Mouse (Mus musculus) lung, postnatal 0 days (tissue): ENCODE data around the gene Wdr25. TPM values are rescaled to one million over a fixed set of nuclear protein-coding genes. Genes with fewer than 3 reads are reported as not detected.
"Not testable (repeated sequence)": the region's sequence is repeated elsewhere in the genome, so short reads cannot be mapped to it uniquely, and the experiment has no call there.

ENCODE experiments used
- ATAC-seq: fragments of 200-750 bp; cut with Nextera tagmentation; 2 replicates; pipeline ENCODE4 v1.8.0; 2017; ENCODE audit warnings: moderate library complexity
- DNase-seq: peaks from one replicate; pipeline ENCODE4 v3.0.0-alpha.2; 2016; ENCODE audit warnings: low spot score
- H3K27ac ChIP-seq: fragments of 300-500 bp; sonication (generic); 2 replicates; pipeline ENCODE4 v1.5.1; 2014; ENCODE audit warnings: antibody characterized with exemption, mild to moderate bottlenecking, low read length, mixed read lengths
- H3K27me3 ChIP-seq: fragments of 300-500 bp; sonication (generic); replicated peaks from 2 replicates; pipeline ENCODE4 v1.6.1; 2014; ENCODE audit warnings: low read length, mixed read lengths; ENCODE audit not compliant: insufficient read depth
- H3K36me3 ChIP-seq: fragments of 300-500 bp; sonication (generic); 2 replicates; pipeline ENCODE4 v1.6.1; 2014; ENCODE audit warnings: low read length, mixed read lengths; ENCODE audit not compliant: insufficient read depth
- H3K4me1 ChIP-seq: fragments of 300-500 bp; sonication (generic); 2 replicates; pipeline ENCODE4 v1.6.1; 2014; ENCODE audit warnings: antibody characterized with exemption, low read depth, low read length, mixed read lengths; ENCODE audit not compliant: insufficient read depth
- H3K4me2 ChIP-seq: fragments of 300-500 bp; sonication (generic); replicated peaks from 2 replicates; pipeline ENCODE4 v1.6.1; 2014; ENCODE audit warnings: low read depth, mild to moderate bottlenecking, low read length, moderate library complexity, mixed read lengths
- H3K4me3 ChIP-seq: fragments of 300-500 bp; sonication (generic); 2 replicates; pipeline ENCODE4 v1.5.1; 2014; ENCODE audit warnings: low read depth, low read length
- H3K9ac ChIP-seq: fragments of 300-500 bp; sonication (generic); replicated peaks from 2 replicates; pipeline ENCODE4 v1.6.1; 2014; ENCODE audit warnings: low read depth, mild to moderate bottlenecking
- H3K9me3 ChIP-seq: fragments of 300-500 bp; sonication (generic); 2 replicates; pipeline ENCODE4 v1.6.1; 2016; ENCODE audit warnings: low read length, mixed read lengths
- CTCF ChIP-seq: IDR thresholded peaks from 2 replicates; pipeline ENCODE4 v1.5.1; 2016; ENCODE audit warnings: antibody characterized with exemption, mild to moderate bottlenecking
- EP300 ChIP-seq: IDR thresholded peaks from 2 replicates; pipeline ENCODE4 v1.6.1; 2016; ENCODE audit warnings: antibody characterized with exemption, mild to moderate bottlenecking, control low read depth
- WGBS: fragments of 180-500 bp; shearing (Covaris S2); extraction: QIAGEN DNeasy Blood & Tissue Kit; methylation state at CpG from one replicate; pipeline ENCODE4 v1.1.7; 2014; 5-methylcytosine and 5-hydroxymethylcytosine counted together
- polyA plus RNA-seq: library from polyadenylated mRNA; unstranded; fragments of >200 nt; fragmentation: Nextera tagmentation; extraction: Ambion mirVana; gene quantifications from 2 replicates; pipeline ENCODE4 v1.2.1, GENCODE M21; 2015

Gene Wdr25
- polyA plus RNA-seq = 4.8 and 7.3 TPM in 2 replicates

DNA sequence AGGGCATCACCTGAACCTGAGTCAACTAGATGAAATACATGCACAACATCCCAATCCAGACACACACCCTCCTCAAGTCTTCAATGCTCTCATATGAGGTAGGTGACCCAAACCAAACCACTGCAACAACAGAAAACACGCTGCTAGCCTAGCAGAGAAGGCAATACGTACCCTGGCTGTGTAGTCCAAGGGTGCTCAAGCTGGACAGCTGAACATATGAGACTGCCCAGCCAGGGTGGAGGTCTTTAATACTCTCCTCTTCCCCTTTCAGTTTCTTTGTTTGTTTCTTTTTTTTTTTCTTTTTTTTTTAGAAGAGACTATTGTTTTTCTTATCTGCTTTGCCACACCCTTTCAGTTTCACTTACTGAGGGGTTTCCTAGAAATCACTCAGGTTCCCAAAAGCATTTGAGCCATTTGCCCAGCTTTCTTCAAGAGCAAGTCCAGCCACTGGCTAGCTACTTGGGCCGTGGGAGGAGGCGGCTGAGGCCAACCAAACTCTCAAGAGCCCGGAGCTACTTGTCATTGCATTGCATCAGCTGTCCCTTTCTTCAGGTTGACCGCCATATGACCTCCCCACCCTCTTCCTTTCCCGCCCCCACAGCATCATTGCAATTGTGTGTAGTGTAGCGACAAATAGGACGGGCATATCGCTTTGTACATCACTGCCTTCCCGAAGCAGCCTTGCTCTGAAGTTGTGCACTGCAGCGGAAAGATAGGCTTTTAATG is at the start of gene Wdr25:
Gene Wdr25, plus strand, starts transcription at position 643 of the 726 bp plus-strand sequence.
- H3K36me3 ChIP-seq = 0 out of 2 replicates have a peak, but pooled peaks cover 2% of the 10 kb centered on the region
- 13% methylated on average over 12 of the region's 12 CpGs for WGBS
- peak within 1 kb of the TSS; percentile 83 for H3K4me3 ChIP-seq
- DNase-seq (peak; percentile 75), ATAC-seq (peak; percentile 36)
- peak within 1 kb of the TSS; percentile 65 for H3K9ac ChIP-seq
- H3K4me2 ChIP-seq = peak within 1 kb of the TSS; percentile 86
- H3K9me3 ChIP-seq = no peaks in the 10 kb centered on the region
- H3K27ac ChIP-seq = peak within 1 kb of the TSS; percentile 84
- no peaks in the 10 kb centered on the region for H3K27me3 ChIP-seq
- TF ChIP-seq EP300 (peak; percentile 75; the same call in 1 of the 2 replicates), CTCF (no peak)
- H3K4me1 ChIP-seq = peaks cover 11% of the 10 kb centered on the region; the same call in 1 of the 2 replicates

- not testable (repeated sequence) for H3K36me3 ChIP-seq, H3K4me2 ChIP-seq, DNase-seq, H3K4me3 ChIP-seq, H3K9ac ChIP-seq, ATAC-seq, H3K4me1 ChIP-seq, H3K27ac ChIP-seq, H3K27me3 ChIP-seq, H3K9me3 ChIP-seq
- 83% methylated on average over 3 of the region's 3 CpGs for WGBS
- peak; percentile 79 for TF ChIP-seq CTCF
These were observed 45.4 kb upstream of the Wdr25 start for GRCm38 (mm10) chr12:108848033-108848432.

DNA sequence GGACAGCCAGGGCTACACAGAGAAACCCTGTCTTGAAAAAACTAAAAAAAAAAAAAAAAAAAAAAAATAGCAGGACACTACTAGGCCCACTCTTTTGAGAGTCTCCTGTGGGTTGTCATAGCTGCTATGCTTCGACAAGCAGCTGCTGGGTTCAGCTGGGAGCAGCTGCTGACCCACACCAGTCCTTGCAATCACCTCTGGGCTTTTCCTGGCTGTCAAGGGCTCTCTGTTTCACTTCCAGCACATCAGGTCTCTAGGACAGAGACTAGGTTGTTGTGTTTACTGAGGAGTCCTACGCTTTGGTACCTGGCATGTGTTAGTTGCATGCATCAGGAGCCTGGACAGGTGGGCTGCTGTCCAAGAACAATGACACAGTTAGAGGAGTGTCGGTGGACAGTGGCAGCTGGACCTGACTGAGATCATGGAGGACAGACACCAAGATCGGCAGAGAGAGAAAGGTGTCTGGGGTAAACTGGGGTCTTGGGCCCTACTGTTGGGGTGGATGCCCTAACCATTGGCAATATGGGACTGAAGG is 43.9 kb upstream of the Wdr25 start:
- no peaks in the 10 kb centered on the region for H3K27me3 ChIP-seq
- peaks cover 5% of the 10 kb centered on the region; the same call in 1 of the 2 replicates for H3K4me1 ChIP-seq
- H3K9me3 ChIP-seq = no peaks in the 10 kb centered on the region
- WGBS = 58% methylated on average over 4 of the region's 4 CpGs
- H3K4me3 ChIP-seq = no peak overlapping the region
- H3K4me2 ChIP-seq = no peak overlapping the region
- H3K27ac ChIP-seq = peak overlapping the region; percentile 38; the same call in 1 of the 2 replicates
- ATAC-seq = peak; percentile 55
- TF ChIP-seq CTCF = no peak
- no peak for TF ChIP-seq EP300
- H3K9ac ChIP-seq = no peak overlapping the region
- no peaks in the 10 kb centered on the region for H3K36me3 ChIP-seq
- DNase-seq = peak; percentile 55

DNA sequence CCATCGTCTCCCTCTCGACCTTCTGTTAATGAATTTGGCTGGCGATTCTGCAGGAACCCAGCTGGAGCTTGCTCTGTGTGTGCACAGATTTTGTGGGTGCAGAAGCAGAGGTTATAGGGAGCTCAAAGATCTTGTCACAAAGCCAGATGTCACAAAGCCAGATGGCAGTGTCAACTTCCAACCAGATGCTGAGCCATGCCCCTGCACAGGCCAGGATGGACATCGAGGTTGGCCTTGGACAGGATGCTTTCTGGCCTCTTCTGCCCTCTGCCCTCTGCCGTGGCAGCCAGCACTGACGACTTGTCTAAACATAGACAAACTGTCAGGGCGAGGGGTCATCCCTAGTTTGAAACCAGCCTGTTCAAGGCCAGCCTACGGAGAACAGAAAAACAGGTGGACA is 43.3 kb upstream of the Wdr25 start:
- 39% methylated on average over 8 of the region's 8 CpGs for WGBS
- no peak overlapping the region for H3K4me2 ChIP-seq
- TF ChIP-seq CTCF (no peak), EP300 (no peak)
- no peak overlapping the region for H3K4me3 ChIP-seq
- no peak overlapping the region for H3K9ac ChIP-seq
- no peaks in the 10 kb centered on the region for H3K36me3 ChIP-seq
- DNase-seq = peak; percentile 60
- peaks cover 5% of the 10 kb centered on the region; the same call in 1 of the 2 replicates for H3K4me1 ChIP-seq
- H3K27me3 ChIP-seq = no peaks in the 10 kb centered on the region
- peak; percentile 63 for ATAC-seq
- H3K27ac ChIP-seq = peak overlapping the region; percentile 38; the same call in 1 of the 2 replicates
- H3K9me3 ChIP-seq = no peaks in the 10 kb centered on the region

GRCm38 (mm10) chr12:108850886-108851285 is 42.5 kb upstream of the Wdr25 start:
- TF ChIP-seq CTCF = no peak
- TF ChIP-seq EP300 = no peak
- 78% methylated on average over 8 of the region's 8 CpGs for WGBS
- Histone ChIP-seq H3K9me3 (no peaks in the 10 kb centered on the region), H3K4me3 (no peak overlapping the region), H3K27ac (no peak overlapping the region), H3K4me2 (no peak overlapping the region), H3K4me1 (peaks cover 5% of the 10 kb centered on the region; the same call in 1 of the 2 replicates), H3K27me3 (no peaks in the 10 kb centered on the region), H3K36me3 (no peaks in the 10 kb centered on the region), H3K9ac (no peak overlapping the region)
- ATAC-seq = no peak
- DNase-seq = no peak

- no peak overlapping the region for H3K4me2 ChIP-seq
- ATAC-seq = no peak
- no peaks in the 10 kb centered on the region for H3K36me3 ChIP-seq
- no peak for DNase-seq
- H3K9me3 ChIP-seq = no peaks in the 10 kb centered on the region
- 88% methylated on average over 8 of the region's 8 CpGs for WGBS
- TF ChIP-seq CTCF (no peak), EP300 (no peak)
- no peak overlapping the region for H3K27ac ChIP-seq
- no peak overlapping the region for H3K9ac ChIP-seq
- no peak overlapping the region for H3K4me3 ChIP-seq
- H3K4me1 ChIP-seq = peaks cover 5% of the 10 kb centered on the region; the same call in 1 of the 2 replicates
- no peaks in the 10 kb centered on the region for H3K27me3 ChIP-seq
These were observed 40.6 kb upstream of the Wdr25 start for GRCm38 (mm10) chr12:108852822-108853221.
